Mouse (Mus musculus): ENCODE data around the gene Smim13. TPM values are rescaled to one million over a fixed set of nuclear protein-coding genes. Genes with fewer than 3 reads are reported as not detected.
"Not testable (repeated sequence)": the region's sequence is repeated elsewhere in the genome, so short reads cannot be mapped to it uniquely, and the experiment has no call there.

The Smim13 gene
- polyA plus RNA-seq, 1 experiment from 2014 or later: 25.0 TPM

DNA sequence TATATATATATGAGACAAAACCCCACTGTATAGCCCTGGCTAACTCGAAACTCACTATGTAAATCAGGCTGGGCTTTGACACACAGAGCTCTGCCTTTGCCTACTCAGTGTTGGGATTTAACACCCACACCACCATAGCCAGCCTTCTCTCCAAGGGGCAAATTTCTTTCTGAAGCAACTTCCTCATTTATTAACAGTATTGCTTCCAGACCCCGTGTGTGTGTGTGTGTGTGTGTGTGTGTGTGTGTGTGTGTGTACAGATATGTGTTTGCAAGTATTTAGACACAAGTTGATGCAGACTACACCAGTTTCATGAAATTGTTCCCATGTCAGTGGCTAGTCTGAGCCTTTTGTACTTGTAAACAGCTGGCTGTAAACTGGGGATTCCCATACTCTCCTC, 8.1 kb upstream of the Smim13 start:
- WGBS: 73% methylated on average over 2 of the region's 2 CpGs

DNA sequence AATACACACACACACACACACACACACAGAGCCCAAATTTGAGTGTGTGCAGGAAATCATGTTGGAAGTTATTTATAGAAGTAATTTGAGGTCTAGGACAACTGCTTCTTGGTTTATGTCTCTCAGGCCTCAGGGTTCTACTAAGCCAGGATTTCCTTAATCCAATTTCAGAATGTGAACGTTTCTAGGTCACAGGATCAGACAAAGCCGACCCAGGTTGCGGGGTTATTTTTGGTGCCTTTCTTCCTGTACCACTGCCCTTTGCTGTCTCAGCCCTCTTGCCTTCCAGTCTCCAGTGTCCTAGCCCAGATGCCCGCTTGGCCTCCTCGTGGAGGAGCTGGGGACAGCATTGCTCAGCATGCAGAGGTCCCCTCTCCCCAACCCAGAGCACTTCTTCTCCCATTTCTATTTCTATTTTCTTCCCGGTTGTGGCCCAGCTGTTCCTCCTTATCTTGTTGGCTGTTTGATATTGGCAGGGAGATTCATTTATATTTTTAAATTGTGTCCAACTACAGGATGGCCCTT, 5.3 kb upstream of the Smim13 start:
- no peaks in the 10 kb centered on the region for H3K36me3 ChIP-seq
- H3K9ac ChIP-seq (replicated peaks): no peak overlapping the region
- H3K27ac ChIP-seq (replicated peaks): no peak overlapping the region
- WGBS: 66% methylated on average over 6 of the region's 6 CpGs
- no peaks in the 10 kb centered on the region for H3K9me3 ChIP-seq
- H3K4me2 ChIP-seq (replicated peaks): no peak overlapping the region
- H3K4me1 ChIP-seq: 0 out of 2 replicates have a peak, but pooled peaks cover 4% of the 10 kb centered on the region
- H3K27me3 ChIP-seq: no peaks in the 10 kb centered on the region
- no peak for ATAC-seq (replicated peaks)
- no peak overlapping the region for H3K4me3 ChIP-seq

More for the DNA sequence above, 8.1 kb upstream of the Smim13 start:
- H3K4me3 ChIP-seq: no peak overlapping the region
- no peaks in the 10 kb centered on the region for H3K27me3 ChIP-seq
- H3K36me3 ChIP-seq: no peaks in the 10 kb centered on the region
- no peak for ATAC-seq (replicated peaks)
- no peak overlapping the region for H3K9ac ChIP-seq (replicated peaks)
- H3K9me3 ChIP-seq: no peaks in the 10 kb centered on the region
- H3K4me2 ChIP-seq (replicated peaks): no peak overlapping the region
- no peak overlapping the region for H3K27ac ChIP-seq (replicated peaks)
- no peaks in the 10 kb centered on the region for H3K4me1 ChIP-seq

DNA sequence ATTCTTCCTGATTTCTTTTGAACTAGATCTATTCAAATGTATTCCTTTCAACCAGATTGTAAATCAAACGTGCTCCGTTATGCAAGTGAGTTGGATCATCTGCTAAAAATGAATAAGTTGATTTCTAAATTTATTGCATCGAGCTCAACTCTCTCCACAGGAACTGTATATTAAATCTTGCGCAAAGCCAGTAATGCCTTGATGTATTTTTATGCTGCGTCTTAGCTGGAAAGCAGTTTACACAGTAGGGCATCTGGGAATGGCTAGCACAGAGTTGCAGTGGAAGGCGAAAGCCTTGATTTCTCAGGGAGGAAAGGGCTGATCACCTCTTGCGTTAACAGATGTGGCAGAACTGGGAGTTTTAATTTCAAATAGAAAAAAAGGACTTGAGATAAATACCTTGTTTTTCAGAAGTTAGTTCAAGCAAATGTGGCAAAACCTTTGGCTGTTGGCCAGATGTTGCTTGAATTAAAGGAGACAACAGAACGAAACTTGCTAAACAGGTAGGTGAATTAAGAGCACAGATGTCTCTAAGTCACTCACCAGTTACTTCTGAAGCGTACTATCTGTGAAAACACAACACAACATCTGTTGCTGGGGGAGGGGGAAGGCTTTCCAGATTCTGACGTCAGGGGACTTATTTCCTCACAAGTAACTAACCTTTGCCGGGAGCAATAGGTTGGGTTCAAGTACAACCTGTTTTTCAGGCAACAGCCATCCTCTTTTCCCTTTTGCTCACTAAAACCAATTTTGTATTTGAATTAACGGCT, 708 bp upstream of the Smim13 start:
- Histone ChIP-seq H3K4me2 (replicated peaks) (peak overlapping the region; percentile 50), H3K4me1 (0 out of 2 replicates have a peak, but pooled peaks cover 14% of the 10 kb centered on the region), H3K27ac (replicated peaks) (peak overlapping the region; percentile 24; the same call in 1 of the 2 replicates), H3K4me3 (peak overlapping the region; percentile 87), H3K27me3 (no peaks in the 10 kb centered on the region), H3K9ac (replicated peaks) (peak overlapping the region; percentile 84), H3K36me3 (no peaks in the 10 kb centered on the region), H3K9me3 (no peaks in the 10 kb centered on the region)
- 46% methylated on average over 12 of the region's 12 CpGs for WGBS
- peak; percentile 24 for ATAC-seq (replicated peaks)

DNA sequence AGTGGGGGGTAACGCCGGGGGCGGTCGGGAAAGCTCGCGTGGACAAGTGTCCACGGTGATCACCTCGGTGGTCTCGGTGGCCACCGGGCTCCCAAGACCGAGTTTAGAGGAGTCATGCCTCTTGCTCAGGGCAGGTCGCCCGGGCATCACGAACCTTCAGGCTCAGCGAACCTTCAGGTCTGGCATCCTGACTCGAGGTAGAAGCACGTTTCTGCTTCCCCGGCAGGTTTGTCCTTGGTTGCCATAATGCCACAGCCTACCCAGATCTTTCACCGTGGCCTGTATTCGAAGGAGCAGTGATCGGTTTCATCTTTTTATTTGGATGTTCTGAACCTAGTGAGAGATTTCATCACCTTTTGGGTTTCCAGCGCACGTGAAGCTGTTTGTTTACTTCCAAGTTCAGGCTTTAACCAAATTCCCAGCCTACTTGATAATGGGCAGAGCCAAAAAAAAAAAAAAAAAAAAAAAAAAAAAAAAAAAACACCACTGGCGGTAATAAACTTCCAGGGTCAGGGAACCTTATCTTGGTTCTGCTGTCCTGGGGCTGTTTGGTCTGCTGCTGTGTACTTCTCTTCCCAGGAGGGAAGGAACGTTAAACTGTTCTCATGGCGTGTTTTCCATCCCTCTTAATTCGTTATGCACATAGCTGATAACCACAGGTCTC, 806 bp downstream of the Smim13 start:
- 0 out of 2 replicates have a peak, but pooled peaks cover 14% of the 10 kb centered on the region for H3K4me1 ChIP-seq
- H3K4me2 ChIP-seq (replicated peaks): peak overlapping the region; percentile 76
- H3K27ac ChIP-seq (replicated peaks): peak overlapping the region; percentile 85
- no peaks in the 10 kb centered on the region for H3K27me3 ChIP-seq
- H3K4me3 ChIP-seq: peak overlapping the region; percentile 87
- no peaks in the 10 kb centered on the region for H3K36me3 ChIP-seq
- ATAC-seq (replicated peaks): no peak
- H3K9me3 ChIP-seq: no peaks in the 10 kb centered on the region
- peak overlapping the region; percentile 84 for H3K9ac ChIP-seq (replicated peaks)
- under 1% methylated on average over 27 of the region's 27 CpGs for WGBS

DNA sequence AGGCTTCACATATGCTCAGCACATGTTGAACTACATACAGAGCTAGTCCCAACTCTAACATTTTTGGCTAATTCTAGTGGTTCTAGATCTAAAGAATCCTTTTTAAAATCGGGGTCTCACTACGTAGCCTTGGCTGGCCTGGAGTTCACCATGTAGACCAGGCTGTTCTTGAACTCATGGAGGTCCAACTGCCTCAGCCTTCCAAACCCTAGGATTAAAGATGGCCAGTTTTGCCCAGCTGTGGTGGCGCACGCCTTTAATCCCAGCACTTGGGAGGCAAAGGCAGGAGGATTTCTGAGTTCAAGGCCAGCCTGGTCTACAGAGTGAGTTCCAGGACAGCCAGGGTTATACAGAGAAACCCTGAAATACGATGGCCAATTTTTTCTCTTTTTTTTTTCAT, 1.6 kb downstream of the Smim13 start:
- WGBS: 93% methylated on average over 5 of the region's 5 CpGs
- not testable (repeated sequence) for H3K9ac ChIP-seq (replicated peaks); H3K27ac ChIP-seq (replicated peaks); H3K4me3 ChIP-seq; H3K27me3 ChIP-seq; ATAC-seq (replicated peaks); H3K36me3 ChIP-seq; H3K9me3 ChIP-seq
- Histone ChIP-seq H3K4me1 (0 out of 2 replicates have a peak, but pooled peaks cover 14% of the 10 kb centered on the region), H3K4me2 (replicated peaks) (peak overlapping the region; percentile 76; the same call in 1 of the 2 replicates)

DNA sequence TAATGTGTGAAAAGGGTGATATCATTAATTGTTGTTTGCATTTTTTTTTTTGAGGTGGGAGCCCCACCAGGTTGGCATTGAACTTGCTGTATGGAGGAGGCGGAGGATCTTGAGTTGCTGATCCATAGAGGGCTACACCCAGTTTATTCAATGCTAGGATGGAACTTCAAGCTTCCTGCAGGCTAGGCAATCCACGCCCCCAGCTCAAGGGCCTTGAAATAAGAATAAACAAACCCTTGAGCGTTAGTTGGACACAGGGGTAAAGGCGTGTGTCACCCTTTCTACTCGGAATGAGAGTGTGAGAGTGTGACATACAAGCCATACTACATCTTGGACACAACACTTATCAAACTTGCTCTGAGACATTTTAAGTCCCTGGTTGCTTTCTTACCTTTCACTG, 2.0 kb downstream of the Smim13 start:
- Histone ChIP-seq H3K27me3 (no peaks in the 10 kb centered on the region), H3K36me3 (no peaks in the 10 kb centered on the region), H3K27ac (replicated peaks) (no peak overlapping the region), H3K9ac (replicated peaks) (no peak overlapping the region), H3K4me1 (0 out of 2 replicates have a peak, but pooled peaks cover 14% of the 10 kb centered on the region), H3K4me2 (replicated peaks) (no peak overlapping the region), H3K9me3 (no peaks in the 10 kb centered on the region), H3K4me3 (no peak overlapping the region)
- no peak for ATAC-seq (replicated peaks)
- whole genome bisulfite sequencing: 84% methylated on average over 5 of the region's 5 CpGs

DNA sequence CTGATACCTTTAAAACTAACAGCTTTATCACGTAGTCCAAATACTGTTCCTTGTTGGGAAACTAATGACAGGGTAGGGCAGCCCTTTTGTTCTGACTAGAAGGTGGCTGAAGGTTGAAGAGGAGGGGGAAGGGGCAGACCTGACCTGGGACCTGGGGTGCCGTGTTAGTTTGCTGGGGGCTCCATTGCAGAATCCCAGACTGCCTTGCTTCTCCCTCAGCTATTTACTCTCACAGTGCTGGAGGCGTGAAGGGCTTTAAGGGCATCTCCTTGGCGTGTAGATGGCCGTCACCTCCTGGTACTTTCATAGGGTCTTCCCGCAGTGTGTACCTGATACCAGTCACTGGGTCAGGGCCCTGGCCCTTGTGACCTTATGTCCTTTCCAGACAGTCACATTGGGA, 2.5 kb downstream of the Smim13 start:
- no peak overlapping the region for H3K4me3 ChIP-seq
- no peaks in the 10 kb centered on the region for H3K27me3 ChIP-seq
- H3K4me1 ChIP-seq: 0 out of 2 replicates have a peak, but pooled peaks cover 14% of the 10 kb centered on the region
- H3K9me3 ChIP-seq: no peaks in the 10 kb centered on the region
- no peaks in the 10 kb centered on the region for H3K36me3 ChIP-seq
- 83% methylated on average over 6 of the region's 6 CpGs for WGBS
- ATAC-seq (replicated peaks): no peak
- no peak overlapping the region for H3K4me2 ChIP-seq (replicated peaks)
- no peak overlapping the region for H3K27ac ChIP-seq (replicated peaks)
- H3K9ac ChIP-seq (replicated peaks): no peak overlapping the region

DNA sequence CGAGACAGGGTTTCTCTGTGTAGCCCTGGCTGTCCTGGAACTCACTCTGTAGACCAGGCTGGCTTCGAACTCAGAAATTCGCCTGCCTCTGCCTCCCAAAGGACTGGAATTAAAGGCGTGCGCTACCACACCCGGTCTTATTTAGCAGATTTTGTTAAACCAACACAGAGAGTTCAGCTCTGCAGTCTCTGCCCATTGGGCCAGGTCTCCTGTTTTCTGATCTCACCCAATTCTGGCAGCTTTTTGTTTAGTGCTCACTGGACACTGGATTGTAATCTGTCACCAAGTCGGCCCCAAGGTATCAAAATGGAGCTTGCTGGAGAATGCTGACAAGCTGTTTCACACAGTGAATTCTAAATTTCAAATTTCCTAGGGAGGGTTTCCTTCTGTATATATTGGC, 3.1 kb downstream of the Smim13 start:
- 93% methylated on average over 7 of the region's 7 CpGs for WGBS
- H3K9ac ChIP-seq (replicated peaks): no peak overlapping the region
- H3K27me3 ChIP-seq: no peaks in the 10 kb centered on the region
- H3K4me3 ChIP-seq: no peak overlapping the region
- no peak overlapping the region for H3K4me2 ChIP-seq (replicated peaks)
- no peaks in the 10 kb centered on the region for H3K9me3 ChIP-seq
- H3K36me3 ChIP-seq: no peaks in the 10 kb centered on the region
- H3K27ac ChIP-seq (replicated peaks): no peak overlapping the region
- no peak for ATAC-seq (replicated peaks)
- 0 out of 2 replicates have a peak, but pooled peaks cover 14% of the 10 kb centered on the region for H3K4me1 ChIP-seq

DNA sequence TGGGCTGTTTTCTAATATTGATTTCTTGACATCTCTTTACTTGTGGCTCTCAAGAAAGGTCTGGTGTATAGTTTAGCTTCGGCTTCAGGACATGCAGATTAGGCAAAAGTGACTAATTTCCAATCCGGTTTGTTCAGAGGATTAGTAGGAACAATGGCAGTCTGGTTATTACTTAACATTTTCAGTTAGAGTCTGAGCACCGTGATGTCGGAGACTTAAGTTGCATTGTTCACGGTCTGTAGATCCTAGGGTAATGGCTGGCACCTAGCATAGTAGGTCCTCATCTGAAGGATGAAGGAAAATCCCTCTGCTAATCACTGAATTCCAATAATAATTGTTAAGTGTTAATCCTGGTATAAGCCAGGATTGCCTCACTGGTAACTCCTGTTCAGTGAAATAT, 6.5 kb downstream of the Smim13 start:
- H3K9me3 ChIP-seq: no peaks in the 10 kb centered on the region
- ATAC-seq (replicated peaks): no peak
- no peaks in the 10 kb centered on the region for H3K36me3 ChIP-seq
- H3K4me1 ChIP-seq: 0 out of 2 replicates have a peak, but pooled peaks cover 6% of the 10 kb centered on the region
- no peaks in the 10 kb centered on the region for H3K27me3 ChIP-seq
- WGBS: 69% methylated on average over 5 of the region's 5 CpGs
- H3K4me2 ChIP-seq (replicated peaks): no peak overlapping the region
- no peak overlapping the region for H3K27ac ChIP-seq (replicated peaks)
- H3K9ac ChIP-seq (replicated peaks): no peak overlapping the region
- H3K4me3 ChIP-seq: no peak overlapping the region

DNA sequence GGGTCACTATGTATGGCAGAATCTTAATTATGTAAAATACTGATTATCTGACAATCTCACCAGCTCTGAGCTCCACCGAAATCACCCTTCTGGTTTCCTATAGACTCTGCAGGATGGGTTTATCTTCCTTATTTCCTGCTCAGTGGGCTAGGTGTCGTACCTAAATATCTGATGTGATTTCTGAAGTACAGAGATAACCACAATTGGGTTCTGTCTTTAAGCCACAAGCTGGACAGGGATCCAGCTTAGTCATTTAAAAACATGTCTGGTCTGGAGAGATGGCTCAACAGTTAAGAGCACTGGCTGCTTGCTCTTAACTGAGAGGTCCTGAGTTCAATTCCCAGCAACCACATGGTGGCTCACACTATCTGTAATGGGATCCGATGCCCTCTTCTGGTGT, 7.3 kb downstream of the Smim13 start:
- H3K27ac ChIP-seq (replicated peaks): no peak overlapping the region
- H3K36me3 ChIP-seq: no peaks in the 10 kb centered on the region
- H3K9me3 ChIP-seq: no peaks in the 10 kb centered on the region
- no peak overlapping the region for H3K4me2 ChIP-seq (replicated peaks)
- no peak overlapping the region for H3K9ac ChIP-seq (replicated peaks)
- no peaks in the 10 kb centered on the region for H3K4me1 ChIP-seq
- H3K4me3 ChIP-seq: no peak overlapping the region
- 89% methylated on average over 3 of the region's 3 CpGs for WGBS
- H3K27me3 ChIP-seq: no peaks in the 10 kb centered on the region
- ATAC-seq (replicated peaks): no peak

DNA sequence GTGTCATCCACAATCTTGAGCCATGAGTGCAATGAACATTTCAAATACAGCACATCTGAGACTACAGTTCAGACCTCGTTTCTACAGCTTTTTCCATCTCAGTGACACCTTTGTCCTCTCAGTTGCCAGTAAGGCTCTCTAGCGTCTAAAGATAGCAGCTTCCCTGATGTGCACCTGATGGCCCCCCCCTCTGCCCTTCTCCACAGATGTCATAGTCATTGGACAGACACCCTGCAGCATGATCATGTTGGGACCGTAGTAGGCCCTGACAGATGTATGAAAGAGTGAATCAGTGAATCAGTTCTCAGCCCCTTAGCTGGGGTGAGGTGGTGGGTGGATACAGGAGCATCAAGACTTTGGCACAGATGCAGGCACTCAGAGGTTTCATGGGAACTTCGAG, 8.2 kb downstream of the Smim13 start:
- no peak for ATAC-seq (replicated peaks)
- Histone ChIP-seq H3K4me1 (no peaks in the 10 kb centered on the region), H3K27me3 (no peaks in the 10 kb centered on the region), H3K4me2 (replicated peaks) (no peak overlapping the region), H3K4me3 (no peak overlapping the region), H3K36me3 (no peaks in the 10 kb centered on the region), H3K9ac (replicated peaks) (no peak overlapping the region), H3K9me3 (no peaks in the 10 kb centered on the region), H3K27ac (replicated peaks) (no peak overlapping the region)
- WGBS: 87% methylated on average over 4 of the region's 4 CpGs

DNA sequence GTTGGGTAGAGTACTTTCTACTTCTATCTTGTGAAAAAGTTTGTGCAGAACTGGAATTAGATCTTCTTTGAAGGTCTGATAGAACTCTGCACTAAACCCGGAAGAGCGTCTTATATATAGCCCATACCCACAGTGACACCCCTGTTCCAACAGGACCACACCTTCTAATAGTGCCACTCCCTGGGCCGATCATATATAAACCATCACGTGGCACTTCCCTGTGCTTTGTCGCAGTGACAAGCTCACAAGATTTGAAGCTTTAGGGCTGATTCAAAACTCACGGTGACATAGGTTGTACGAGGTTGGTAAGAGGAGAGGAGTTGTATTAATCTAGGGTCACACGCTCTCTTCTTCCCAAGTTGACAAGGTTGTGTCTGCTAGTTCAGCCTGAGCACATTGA, 12.0 kb downstream of the Smim13 start:
- WGBS: 96% methylated on average over 8 of the region's 8 CpGs
- not testable (repeated sequence) for ATAC-seq (replicated peaks)

More for the DNA sequence above, 12.0 kb downstream of the Smim13 start:
- H3K4me1 ChIP-seq; H3K4me3 ChIP-seq; H3K9ac ChIP-seq (replicated peaks); H3K9me3 ChIP-seq; H3K27ac ChIP-seq (replicated peaks); H3K36me3 ChIP-seq; H3K27me3 ChIP-seq; H3K4me2 ChIP-seq (replicated peaks): not testable (repeated sequence)
